Mouse (Mus musculus) cerebellum, adult 11-12 months (tissue): ENCODE data around the gene Pdik1l.
"Not testable (repeated sequence)": the region's sequence is repeated elsewhere in the genome, so short reads cannot be mapped to it uniquely, and the experiment has no call there.

Experiments
- DNase-seq: peaks from one replicate; pipeline ENCODE4 v3.0.0; 2022

Pdik1l gene

GRCm38 (mm10) chr4:134297369-134297768, 9.7 kb upstream of the Pdik1l start:
- DNase-seq: no peak

GRCm38 (mm10) chr4:134296523-134296922, 8.8 kb upstream of the Pdik1l start:
- DNase-seq: no peak

GRCm38 (mm10) chr4:134296096-134296495, 8.4 kb upstream of the Pdik1l start:
- not testable (repeated sequence) for DNase-seq

GRCm38 (mm10) chr4:134293692-134294163, 6.0 kb upstream of the Pdik1l start:
- DNase-seq: no peak

GRCm38 (mm10) chr4:134293061-134293691, 5.5 kb upstream of the Pdik1l start:
- DNase-seq: no peak

GRCm38 (mm10) chr4:134292067-134292466, 4.4 kb upstream of the Pdik1l start:
- peak; percentile 42 for DNase-seq

GRCm38 (mm10) chr4:134288397-134289256, 932 bp upstream of the Pdik1l start:
- DNase-seq: peak; percentile 18

- DNase-seq: peak; percentile 94
Measured at GRCm38 (mm10) chr4:134287168-134287564, 529 bp downstream of the Pdik1l start.

- DNase-seq: no peak
Measured at GRCm38 (mm10) chr4:134286226-134287167, 1.2 kb downstream of the Pdik1l start.

- no peak for DNase-seq
Measured at GRCm38 (mm10) chr4:134284942-134285341, 2.8 kb downstream of the Pdik1l start.

- no peak for DNase-seq
Measured at GRCm38 (mm10) chr4:134273417-134274345, 14.0 kb downstream of the Pdik1l start.

GRCm38 (mm10) chr4:134272731-134273416, 14.8 kb downstream of the Pdik1l start:
- no peak for DNase-seq

GRCm38 (mm10) chr4:134271979-134272378, 15.7 kb downstream of the Pdik1l start:
- DNase-seq: no peak

GRCm38 (mm10) chr4:134269622-134270021, 18.1 kb downstream of the Pdik1l start:
- not testable (repeated sequence) for DNase-seq

GRCm38 (mm10) chr4:134268102-134268655, 19.5 kb downstream of the Pdik1l start:
- DNase-seq: no peak

GRCm38 (mm10) chr4:134265860-134266585, 21.7 kb downstream of the Pdik1l start:
- DNase-seq: no peak

- no peak for DNase-seq
Measured at GRCm38 (mm10) chr4:134263191-134263590, 24.5 kb downstream of the Pdik1l start.

GRCm38 (mm10) chr4:134258354-134258753, 29.3 kb downstream of the Pdik1l start:
- no peak for DNase-seq

GRCm38 (mm10) chr4:134257198-134258009, 30.3 kb downstream of the Pdik1l start:
- no peak for DNase-seq
